Mouse (Mus musculus) mouse trophoblast stem cell (cell line): Measurements from ENCODE around the gene Lep.

Experiments
- in situ Hi-C, 2 experiments: fragments of 300-500 bp; cut with MseI, MboI; formaldehyde crosslinking; loops; 2 replicates in 1 of 2; 3 replicates in 1 of 2; pipeline ENCODE4 v1.15.1; 2025

The Lep gene

GRCm38 (mm10) chr6:29040266-29040665, 19.8 kb upstream of the Lep start:
- in situ Hi-C loops = no loop called here

GRCm38 (mm10) chr6:29044029-29044428, 16.0 kb upstream of the Lep start:
- in situ Hi-C loops = no loop called here

GRCm38 (mm10) chr6:29049926-29050325, 10.1 kb upstream of the Lep start:
- in situ Hi-C loops = no loop called here

- in situ Hi-C loops = no loop called here
These were observed 7.8 kb upstream of the Lep start for GRCm38 (mm10) chr6:29052188-29052587.

- in situ Hi-C loops = no loop called here
These were observed 6.8 kb upstream of the Lep start for GRCm38 (mm10) chr6:29053181-29053580.

- in situ Hi-C loops = no loop called here
These were observed 3.6 kb upstream of the Lep start for GRCm38 (mm10) chr6:29056377-29056776.

GRCm38 (mm10) chr6:29066389-29066790, 6.4 kb downstream of the Lep start:
- in situ Hi-C loops = no loop called here

- in situ Hi-C loops = no loop called here
These were observed 12.2 kb downstream of the Lep start for GRCm38 (mm10) chr6:29072258-29072657.

- in situ Hi-C loops = no loop called here
These were observed 13.6 kb downstream of the Lep start for GRCm38 (mm10) chr6:29073462-29074132.

- in situ Hi-C loops = no loop called here
These were observed 14.1 kb downstream of the Lep start for GRCm38 (mm10) chr6:29074133-29074469.

- in situ Hi-C loops = no loop called here
These were observed 19.3 kb downstream of the Lep start for GRCm38 (mm10) chr6:29079291-29079690.

- in situ Hi-C loops = no loop called here
These were observed 21.9 kb downstream of the Lep start for GRCm38 (mm10) chr6:29081826-29082363.

- in situ Hi-C loops = no loop called here
These were observed 22.8 kb downstream of the Lep start for GRCm38 (mm10) chr6:29082776-29083354.

GRCm38 (mm10) chr6:29084401-29084800, 24.4 kb downstream of the Lep start:
- in situ Hi-C loops = no loop called here

GRCm38 (mm10) chr6:29087921-29088709, 28.1 kb downstream of the Lep start:
- in situ Hi-C loops = no loop called here

- in situ Hi-C loops = no loop called here
These were observed 32.2 kb downstream of the Lep start for GRCm38 (mm10) chr6:29092234-29092633.

GRCm38 (mm10) chr6:29092904-29093303, 32.9 kb downstream of the Lep start:
- in situ Hi-C loops = no loop called here

GRCm38 (mm10) chr6:29099536-29100170, 39.6 kb downstream of the Lep start:
- in situ Hi-C loops = no loop called here

- in situ Hi-C loops = no loop called here
These were observed 40.4 kb downstream of the Lep start for GRCm38 (mm10) chr6:29100423-29100822.

- in situ Hi-C loops = no loop called here
These were observed 41.3 kb downstream of the Lep start for GRCm38 (mm10) chr6:29101248-29101864.

GRCm38 (mm10) chr6:29108376-29108775, 48.4 kb downstream of the Lep start:
- in situ Hi-C loops = no loop called here

GRCm38 (mm10) chr6:29111501-29111900, 51.5 kb downstream of the Lep start:
- in situ Hi-C loops = no loop called here
